Mouse (Mus musculus) CD4-positive, CD25-positive, alpha-beta regulatory T cell, adult 9 weeks (primary cell): Measurements from ENCODE around the gene Vat1l. TPM values are rescaled to one million over a fixed set of nuclear protein-coding genes. Genes with fewer than 3 reads are reported as not detected.

Experiments used
- polyA plus RNA-seq: library from polyadenylated mRNA; unstranded; fragments of 100-300 nt; shearing (Covaris generic); gene quantifications from one replicate; pipeline ENCODE4 v1.2.1, GENCODE M21; 2017

The Vat1l gene
- polyA plus RNA-seq, result 0.15 TPM

DNA sequence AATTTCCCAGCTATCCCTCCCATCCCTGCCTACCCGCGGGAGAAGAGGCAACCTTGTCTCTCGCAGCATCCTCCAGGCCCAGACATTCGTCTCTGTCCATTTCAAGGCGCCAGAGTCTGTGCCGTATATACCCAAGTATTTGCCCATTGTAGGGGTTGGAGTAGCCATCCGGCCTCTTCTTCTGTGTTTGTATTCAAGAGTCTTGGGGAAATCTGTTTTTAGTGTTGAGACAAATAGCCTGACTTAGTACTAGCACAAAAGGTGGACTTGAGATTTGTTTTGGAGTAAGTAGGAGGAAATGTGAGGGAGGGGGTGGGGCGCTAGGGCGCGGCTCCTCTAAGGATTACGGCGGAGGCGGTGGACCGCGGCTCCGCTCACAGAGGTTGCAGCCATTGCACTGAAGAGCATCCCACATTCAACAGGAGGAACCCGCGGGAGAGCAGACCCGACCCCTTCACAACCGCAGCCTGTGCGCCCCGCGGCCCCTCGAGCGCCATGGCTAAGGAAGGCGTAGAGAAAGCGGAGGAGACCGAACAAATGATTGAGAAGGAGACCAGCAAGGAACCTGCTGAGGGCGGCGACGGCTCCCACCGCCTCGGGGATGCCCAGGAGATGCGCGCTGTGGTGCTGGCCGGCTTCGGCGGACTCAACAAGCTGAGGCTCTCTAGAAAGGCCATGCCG, at the start of gene Vat1l:
TSS of gene Vat1l (plus strand) at position 392 of the 681 bp plus-strand sequence.

DNA sequence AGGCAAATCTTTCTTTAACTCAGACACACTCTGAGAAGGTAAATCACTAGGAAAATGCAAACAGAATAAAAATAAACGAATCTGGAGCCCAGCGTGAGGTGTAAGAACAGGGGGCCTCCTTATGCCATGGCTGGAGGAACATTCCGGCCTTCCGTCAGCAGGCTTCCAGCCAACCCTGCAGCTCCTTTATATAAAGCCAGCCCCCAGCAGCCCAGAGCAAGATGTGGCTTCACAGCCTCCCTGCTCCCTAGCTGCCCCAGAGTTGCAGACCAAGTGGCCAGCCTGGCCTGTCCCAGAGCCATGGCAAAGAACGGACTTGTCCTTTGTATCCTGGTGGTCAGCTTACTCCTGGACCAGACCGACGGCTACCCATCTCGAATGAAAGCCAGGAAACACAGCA, 212.4 kb downstream of the Vat1l start, which contains the start of gene Clec3a:
TSS of gene Clec3a (plus strand) at position 301 of the 400 bp plus-strand sequence.

Other genes starting within 250 kb of the Vat1l start
- gene Nudt7, start 72.1 kb upstream of the Vat1l start, polyA plus RNA-seq, result 23.8 TPM
- gene Clec3a, start 212.5 kb downstream of the Vat1l start, polyA plus RNA-seq, result not detected
- 10.5 TPM for gene Wwox, start 234.0 kb downstream of the Vat1l start, polyA plus RNA-seq